Mouse (Mus musculus) forebrain, embryonic 13.5 days (tissue): ENCODE data around the gene Hoxd3. TPM values are rescaled to one million over a fixed set of nuclear protein-coding genes. Genes with fewer than 3 reads are reported as not detected.

Experiments used
- ATAC-seq: fragments of 200-750 bp; cut with Nextera tagmentation; 2 replicates; pipeline ENCODE4 v1.8.0; 2017
- H3K27ac ChIP-seq: fragments of 300-500 bp; sonication (generic); 2 replicates; pipeline ENCODE4 v1.5.1; 2015; ENCODE audit warnings: inconsistent platforms, mild to moderate bottlenecking, moderate library complexity
- H3K27me3 ChIP-seq: fragments of 300-500 bp; sonication (generic); 2 replicates; pipeline ENCODE4 v1.6.1; 2015; ENCODE audit warnings: mild to moderate bottlenecking, inconsistent platforms
- H3K36me3 ChIP-seq: fragments of 300-500 bp; sonication (generic); 2 replicates; pipeline ENCODE4 v1.6.1; 2015; ENCODE audit warnings: mild to moderate bottlenecking, inconsistent platforms; ENCODE audit not compliant: poor library complexity, severe bottlenecking
- H3K4me1 ChIP-seq: fragments of 300-500 bp; sonication (generic); 2 replicates; pipeline ENCODE4 v1.6.1; 2015; ENCODE audit warnings: inconsistent platforms
- H3K4me2 ChIP-seq: fragments of 300-500 bp; sonication (generic); 2 replicates; pipeline ENCODE4 v1.6.1; 2015; ENCODE audit warnings: inconsistent platforms, mild to moderate bottlenecking, moderate library complexity
- H3K4me3 ChIP-seq: fragments of 300-500 bp; sonication (generic); 2 replicates; pipeline ENCODE4 v1.5.1; 2015; ENCODE audit warnings: mild to moderate bottlenecking, inconsistent platforms
- H3K9ac ChIP-seq: fragments of 300-500 bp; sonication (generic); 2 replicates; pipeline ENCODE4 v1.6.1; 2015; ENCODE audit warnings: mild to moderate bottlenecking, inconsistent platforms
- H3K9me3 ChIP-seq: fragments of 300-500 bp; sonication (generic); replicated peaks from 2 replicates; pipeline ENCODE4 v1.6.1; 2016; ENCODE audit warnings: inconsistent platforms
- WGBS: fragments of 180-500 bp; shearing (Covaris S2); methylation state at CpG from one replicate; pipeline ENCODE4 v1.1.7; 2015; 5-methylcytosine and 5-hydroxymethylcytosine counted together
- polyA plus RNA-seq: library from polyadenylated mRNA; unstranded; fragments of >200 nt; fragmentation: Nextera tagmentation; extraction: Ambion mirVana; gene quantifications from 2 replicates; pipeline ENCODE4 v1.2.1, GENCODE M21; 2015

Gene Hoxd3
- polyA plus RNA-seq, result not detected in 2 replicates

GRCm38 (mm10) chr2:74711721-74712621 is at the start of gene Hoxd3, which contains the start of gene Hoxd4:
Gene Hoxd3 (plus strand): TSS chr2:74711927.
Gene Hoxd4 (plus strand): TSS chr2:74711929.
- Histone ChIP-seq H3K27me3 (peaks cover 98% of the 10 kb centered on the region), H3K4me2 (peak within 1 kb of the TSS; percentile 42), H3K4me1 (peaks cover 12% of the 10 kb centered on the region), H3K27ac (no peak within 1 kb of the TSS), H3K4me3 (peak within 1 kb of the TSS; percentile 15), H3K36me3 (no peaks in the 10 kb centered on the region), H3K9ac (no peak within 1 kb of the TSS), H3K9me3 (no peaks in the 10 kb centered on the region)
- WGBS, result under 1% methylated on average over 65 of the region's 65 CpGs
- ATAC-seq, result no peak

DNA sequence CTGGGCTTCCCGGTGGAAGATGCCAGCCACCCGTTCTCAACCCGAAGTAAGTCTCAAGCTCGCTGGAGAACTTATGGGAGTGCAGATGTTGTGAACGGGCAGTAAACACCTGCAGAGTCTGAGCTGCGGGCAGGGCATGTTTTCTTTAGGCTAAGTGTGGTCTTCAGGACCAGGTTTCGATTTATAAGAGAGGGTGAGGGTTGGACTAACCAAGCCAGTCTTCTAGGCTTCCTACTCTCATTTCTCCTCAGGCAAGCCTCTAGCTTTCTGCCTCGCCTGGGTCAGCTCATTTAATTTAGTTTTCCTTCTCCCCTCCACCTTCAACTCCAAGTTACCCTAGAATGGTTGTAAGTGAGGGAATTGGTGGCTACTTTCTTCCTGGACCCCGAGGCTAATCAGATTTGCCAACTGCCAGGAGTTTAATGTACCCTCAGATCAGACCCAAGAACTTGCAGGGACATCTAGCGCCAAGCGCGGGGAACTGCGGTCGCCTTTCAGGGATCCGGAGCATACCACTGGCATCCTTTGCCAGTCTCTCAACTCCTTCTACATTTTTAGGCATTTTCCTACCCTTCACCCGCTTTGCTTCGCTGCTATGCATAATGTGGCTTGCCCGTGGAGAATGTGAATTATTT is 48.3 kb upstream of the Hoxd3 start:
- Histone ChIP-seq H3K27me3 (peaks cover 98% of the 10 kb centered on the region), H3K27ac (no peak overlapping the region), H3K4me3 (no peak overlapping the region), H3K9me3 (no peaks in the 10 kb centered on the region), H3K36me3 (no peaks in the 10 kb centered on the region), H3K4me1 (peaks cover 11% of the 10 kb centered on the region), H3K9ac (no peak overlapping the region), H3K4me2 (no peak overlapping the region)
- ATAC-seq, result 0 out of 2 replicates have a peak, but pooled peaks have one; percentile 66
- 6% methylated on average over 18 of the region's 18 CpGs for WGBS

DNA sequence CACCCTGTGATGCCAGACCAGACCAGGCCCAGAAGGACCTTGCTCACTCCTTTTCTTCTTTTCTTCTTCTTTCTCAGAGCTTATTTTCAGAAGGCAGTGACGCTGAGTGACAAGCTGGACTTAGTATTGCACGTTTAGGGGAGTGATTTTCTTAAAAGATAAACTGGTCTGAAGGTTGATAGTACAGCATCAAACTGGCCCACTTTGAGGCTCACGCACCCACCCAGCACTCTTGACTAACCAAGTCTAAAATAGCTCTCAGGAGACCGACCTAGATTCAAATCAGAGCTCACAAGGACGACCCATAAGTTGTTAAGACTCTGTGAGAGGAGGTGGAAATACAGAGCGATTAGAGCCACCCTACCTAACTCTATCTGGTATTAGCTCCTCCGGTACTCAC is 45.3 kb upstream of the Hoxd3 start:
- Histone ChIP-seq H3K9ac (no peak overlapping the region), H3K4me1 (peaks cover 12% of the 10 kb centered on the region), H3K9me3 (no peaks in the 10 kb centered on the region), H3K36me3 (no peaks in the 10 kb centered on the region), H3K27me3 (peaks cover 97% of the 10 kb centered on the region), H3K27ac (no peak overlapping the region), H3K4me2 (no peak overlapping the region), H3K4me3 (no peak overlapping the region)
- no peak for ATAC-seq
- under 1% methylated on average over 7 of the region's 7 CpGs for WGBS

DNA sequence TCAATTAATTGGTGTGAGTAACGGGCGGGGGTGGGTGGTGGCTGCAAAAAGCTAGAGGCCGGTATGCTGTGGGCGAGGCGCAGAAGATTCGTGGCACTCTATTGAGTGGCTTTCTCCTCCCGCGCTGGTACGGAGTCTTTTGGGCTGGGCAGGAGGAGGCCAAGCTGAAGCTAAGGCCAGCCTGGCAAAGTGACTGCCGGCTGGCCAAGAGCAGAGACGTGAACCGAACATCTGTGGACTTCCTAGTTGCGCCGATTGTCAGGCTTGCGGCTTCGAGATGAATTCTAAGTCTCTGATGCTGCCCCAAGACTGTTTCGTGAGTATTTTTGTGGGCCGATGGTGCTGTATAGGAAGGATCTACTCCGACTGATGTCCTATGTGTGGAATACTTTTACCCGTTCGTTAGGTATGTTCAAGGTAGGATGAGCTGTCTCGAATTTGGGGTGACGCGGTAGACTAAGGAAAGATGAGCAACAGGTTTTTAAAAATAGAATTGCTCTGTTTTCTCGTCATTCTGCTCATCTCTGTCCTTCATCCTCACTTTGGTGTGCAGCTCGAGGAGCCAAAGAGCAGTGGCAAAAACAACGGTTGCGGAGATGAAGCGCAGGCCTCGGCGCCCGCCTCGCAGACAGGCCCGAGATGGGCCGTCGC is 44.4 kb upstream of the Hoxd3 start:
- peak overlapping the region; percentile 39 for H3K4me3 ChIP-seq
- under 1% methylated on average over 35 of the region's 36 CpGs for WGBS

DNA sequence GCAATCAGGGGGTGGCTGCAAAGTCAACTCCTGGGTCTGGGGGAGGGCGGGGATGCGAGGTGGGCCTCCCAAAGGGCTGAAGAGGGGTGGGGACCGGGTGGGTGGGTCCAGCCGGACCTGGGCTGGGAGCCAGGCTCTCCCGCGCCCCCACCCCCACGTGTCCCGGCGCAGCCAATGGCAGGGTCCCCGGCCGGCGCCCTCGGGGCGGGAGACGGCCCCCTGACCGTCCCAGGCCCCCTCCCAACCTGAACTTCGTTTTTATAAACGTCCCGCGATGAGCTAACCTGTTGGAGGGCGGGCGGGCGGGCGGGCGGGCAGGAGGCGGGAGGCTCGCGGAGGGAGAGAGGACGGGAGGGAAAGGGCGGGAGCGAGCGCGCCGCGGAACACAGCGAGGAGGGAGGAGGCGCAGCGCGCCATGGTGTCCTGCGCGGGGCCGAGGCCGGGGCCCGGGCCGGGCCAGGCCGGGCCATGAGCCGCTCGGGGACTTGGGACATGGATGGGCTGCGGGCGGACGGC is 43.8 kb upstream of the Hoxd3 start, which contains the start of gene Hoxd13:
Gene Hoxd13 (plus strand): TSS at position 469 of the 516 bp plus-strand sequence.
- peak within 1 kb of the TSS; percentile 34; the same call in 1 of the 2 replicates for H3K9ac ChIP-seq
- ATAC-seq, result peak; percentile 51; the same call in 1 of the 2 replicates
- no peak within 1 kb of the TSS for H3K27ac ChIP-seq
- peaks cover 13% of the 10 kb centered on the region for H3K4me1 ChIP-seq
- no peaks in the 10 kb centered on the region for H3K9me3 ChIP-seq
- WGBS, result under 1% methylated on average over 24 of the region's 51 CpGs
- no peaks in the 10 kb centered on the region for H3K36me3 ChIP-seq
- H3K4me3 ChIP-seq, result peak within 1 kb of the TSS; percentile 39
- H3K27me3 ChIP-seq, result peaks cover 97% of the 10 kb centered on the region
- H3K4me2 ChIP-seq, result peak within 1 kb of the TSS; percentile 62

More for the DNA sequence above, 44.4 kb upstream of the Hoxd3 start:
- Histone ChIP-seq H3K4me2 (no peak overlapping the region), H3K9ac (no peak overlapping the region), H3K9me3 (no peaks in the 10 kb centered on the region), H3K4me1 (peaks cover 8% of the 10 kb centered on the region), H3K27ac (no peak overlapping the region), H3K27me3 (peaks cover 97% of the 10 kb centered on the region), H3K36me3 (no peaks in the 10 kb centered on the region)
- ATAC-seq, result no peak

DNA sequence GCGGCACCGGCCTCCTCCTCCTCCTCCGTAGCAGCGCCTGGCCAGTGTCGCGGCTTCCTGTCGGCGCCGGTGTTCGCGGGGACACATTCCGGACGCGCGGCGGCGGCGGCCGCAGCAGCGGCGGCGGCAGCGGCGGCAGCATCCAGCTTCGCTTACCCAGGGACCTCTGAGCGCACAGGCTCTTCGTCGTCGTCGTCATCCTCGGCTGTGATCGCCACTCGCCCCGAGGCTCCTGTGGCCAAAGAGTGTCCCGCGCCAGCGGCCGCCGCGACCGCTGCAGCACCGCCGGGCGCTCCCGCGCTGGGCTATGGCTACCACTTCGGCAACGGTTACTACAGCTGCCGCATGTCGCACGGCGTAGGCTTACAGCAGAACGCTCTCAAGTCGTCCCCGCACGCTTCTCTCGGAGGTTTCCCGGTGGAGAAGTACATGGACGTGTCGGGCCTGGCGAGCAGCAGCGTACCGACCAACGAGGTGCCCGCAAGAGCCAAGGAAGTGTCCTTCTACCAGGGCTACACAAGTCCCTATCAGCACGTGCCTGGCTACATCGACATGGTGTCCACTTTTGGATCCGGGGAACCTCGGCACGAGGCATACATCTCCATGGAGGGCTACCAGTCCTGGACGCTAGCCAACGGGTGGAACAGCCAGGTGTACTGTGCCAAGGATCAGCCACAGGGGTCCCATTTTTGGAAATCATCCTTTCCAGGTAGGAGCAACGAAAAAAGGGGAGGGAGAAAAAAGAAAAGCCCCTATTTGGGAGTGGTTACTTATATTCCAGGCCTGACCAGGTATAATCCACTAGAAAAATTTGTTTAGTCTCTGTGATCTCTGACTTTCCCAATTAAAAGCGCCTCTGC is 43.1 kb upstream of the Hoxd3 start:
- H3K9ac ChIP-seq, result peak overlapping the region; percentile 34; the same call in 1 of the 2 replicates
- peak overlapping the region; percentile 62 for H3K4me2 ChIP-seq
- H3K27me3 ChIP-seq, result peaks cover 97% of the 10 kb centered on the region
- peaks cover 14% of the 10 kb centered on the region for H3K4me1 ChIP-seq
- H3K9me3 ChIP-seq, result no peaks in the 10 kb centered on the region
- H3K4me3 ChIP-seq, result peak overlapping the region; percentile 39
- under 1% methylated on average over 70 of the region's 74 CpGs for WGBS
- no peak overlapping the region for H3K27ac ChIP-seq
- 0 out of 2 replicates have a peak, but pooled peaks have one; percentile 48 for ATAC-seq
- H3K36me3 ChIP-seq, result no peaks in the 10 kb centered on the region

- Histone ChIP-seq H3K9ac (no peak overlapping the region), H3K9me3 (no peaks in the 10 kb centered on the region), H3K4me2 (no peak overlapping the region), H3K4me1 (peaks cover 14% of the 10 kb centered on the region), H3K4me3 (no peak overlapping the region), H3K27ac (no peak overlapping the region), H3K36me3 (no peaks in the 10 kb centered on the region), H3K27me3 (peaks cover 97% of the 10 kb centered on the region)
- 4% methylated on average over 3 of the region's 3 CpGs for WGBS
- no peak for ATAC-seq
Measured at GRCm38 (mm10) chr2:74669230-74669578, 42.5 kb upstream of the Hoxd3 start.

DNA sequence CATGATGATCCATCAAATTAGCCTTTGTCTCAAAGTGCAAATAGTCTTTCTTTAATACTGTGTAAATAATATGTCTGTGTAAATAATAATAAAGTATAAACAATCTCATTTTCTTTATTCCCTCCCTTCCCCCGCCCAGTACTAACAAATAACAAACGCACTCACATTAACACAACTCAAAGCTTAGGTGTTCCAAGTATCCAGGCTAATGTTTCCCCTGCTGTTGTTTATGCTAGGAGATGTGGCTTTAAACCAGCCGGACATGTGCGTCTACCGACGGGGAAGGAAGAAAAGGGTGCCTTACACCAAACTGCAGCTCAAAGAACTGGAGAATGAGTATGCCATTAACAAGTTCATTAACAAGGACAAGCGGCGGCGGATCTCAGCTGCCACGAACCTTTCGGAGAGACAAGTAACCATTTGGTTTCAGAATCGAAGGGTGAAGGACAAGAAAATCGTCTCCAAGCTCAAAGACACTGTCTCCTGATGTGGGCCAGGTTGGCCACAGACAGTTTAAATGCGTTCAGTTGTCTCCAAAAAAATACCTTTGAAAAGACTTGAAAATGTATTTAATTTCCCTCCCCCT is 42.0 kb upstream of the Hoxd3 start:
- no peak overlapping the region for H3K27ac ChIP-seq
- H3K9me3 ChIP-seq, result no peaks in the 10 kb centered on the region
- 1% methylated on average over 14 of the region's 14 CpGs for WGBS
- peaks cover 97% of the 10 kb centered on the region for H3K27me3 ChIP-seq
- H3K4me3 ChIP-seq, result no peak overlapping the region
- no peaks in the 10 kb centered on the region for H3K36me3 ChIP-seq
- peaks cover 14% of the 10 kb centered on the region for H3K4me1 ChIP-seq
- no peak overlapping the region for H3K4me2 ChIP-seq
- no peak overlapping the region for H3K9ac ChIP-seq
- no peak for ATAC-seq

- Histone ChIP-seq H3K9ac (no peak overlapping the region), H3K27ac (no peak overlapping the region), H3K36me3 (no peaks in the 10 kb centered on the region), H3K9me3 (no peaks in the 10 kb centered on the region), H3K27me3 (peaks cover 98% of the 10 kb centered on the region), H3K4me3 (no peak overlapping the region), H3K4me2 (no peak overlapping the region), H3K4me1 (peaks cover 14% of the 10 kb centered on the region)
- WGBS, result 1% methylated on average over 3 of the region's 3 CpGs
- ATAC-seq, result no peak
Measured at GRCm38 (mm10) chr2:74670632-74671188, 41.0 kb upstream of the Hoxd3 start.

- ATAC-seq, result no peak
- no peak overlapping the region for H3K4me2 ChIP-seq
- H3K36me3 ChIP-seq, result no peaks in the 10 kb centered on the region
- no peaks in the 10 kb centered on the region for H3K9me3 ChIP-seq
- peaks cover 14% of the 10 kb centered on the region for H3K4me1 ChIP-seq
- H3K27ac ChIP-seq, result no peak overlapping the region
- peaks cover 99% of the 10 kb centered on the region for H3K27me3 ChIP-seq
- 5% methylated on average over 5 of the region's 5 CpGs for WGBS
- H3K4me3 ChIP-seq, result no peak overlapping the region
- H3K9ac ChIP-seq, result no peak overlapping the region
Measured at GRCm38 (mm10) chr2:74671847-74672246, 39.9 kb upstream of the Hoxd3 start.
